Mouse (Mus musculus): Measurements from ENCODE around the gene Gstp3. TPM values are rescaled to one million over a fixed set of nuclear protein-coding genes. Genes with fewer than 3 reads are reported as not detected.

Gene Gstp3
- total RNA-seq, 2 experiments from 2014 or later: not detected

GRCm38 (mm10) chr19:4086156-4086555 is 26.8 kb upstream of the Gstp3 start:
- no peak for DNase-seq
- intact Hi-C loops (cut with DNase I): no loop called here
- Histone ChIP-seq H3K27ac (no peak overlapping the region), H3K4me3 (no peak overlapping the region)
- TF ChIP-seq CTCF (IDR thresholded peaks at IDR 0.05): no peak

DNA sequence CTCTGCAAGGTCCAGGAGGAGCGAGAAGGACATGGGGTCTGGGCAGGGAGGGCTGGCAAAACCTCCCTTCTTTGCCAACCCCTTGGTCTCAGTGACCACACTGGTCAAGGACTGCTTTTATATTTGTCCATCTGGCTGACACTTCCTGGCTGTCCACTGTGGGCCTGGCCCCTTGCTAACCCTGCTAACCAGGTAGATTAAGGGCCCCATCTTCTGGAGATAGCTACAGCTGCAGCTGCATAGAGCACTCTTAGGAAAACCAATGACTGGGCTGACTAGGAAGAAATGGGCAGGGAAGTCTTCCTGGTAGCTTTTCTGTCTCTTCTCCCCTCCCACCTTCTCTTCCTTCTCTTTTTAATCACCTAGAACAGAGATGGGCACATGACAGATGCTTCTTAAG is 25.6 kb upstream of the Gstp3 start:
- DNase-seq: no peak
- intact Hi-C loops (cut with DNase I): no loop called here
- TF ChIP-seq CTCF (IDR thresholded peaks at IDR 0.05): peak; percentile 41
- H3K4me3 ChIP-seq: no peak overlapping the region
- no peak overlapping the region for H3K27ac ChIP-seq

DNA sequence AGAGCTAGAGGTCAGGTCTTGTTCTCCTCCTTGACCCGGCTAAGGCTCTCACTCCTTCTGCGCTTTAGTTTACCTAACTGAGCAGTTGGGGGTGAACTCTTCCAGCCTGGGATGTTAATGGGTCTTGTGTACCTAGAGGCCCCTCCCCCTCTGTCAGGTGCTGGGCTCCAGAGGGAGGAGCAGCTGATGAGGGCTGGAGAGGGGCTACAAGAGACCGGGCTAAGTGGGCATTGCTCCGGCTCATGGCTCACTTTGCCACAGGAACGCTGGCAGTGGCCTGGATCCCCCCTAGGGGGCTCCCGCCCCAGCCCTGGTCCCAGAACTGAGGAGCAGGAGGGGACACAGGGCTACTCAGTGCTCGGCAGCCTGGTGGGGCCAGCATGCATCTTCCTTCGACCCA is 24.5 kb upstream of the Gstp3 start:
- H3K27ac ChIP-seq: no peak overlapping the region
- no peak for TF ChIP-seq CTCF (IDR thresholded peaks at IDR 0.05)
- intact Hi-C loops (cut with DNase I): no loop called here
- no peak overlapping the region for H3K4me3 ChIP-seq
- no peak for DNase-seq

- intact Hi-C loops (cut with DNase I): no loop called here
- Histone ChIP-seq H3K27ac (no peak overlapping the region), H3K4me3 (no peak overlapping the region)
- DNase-seq: no peak
- TF ChIP-seq CTCF (IDR thresholded peaks at IDR 0.05): no peak
Observed at GRCm38 (mm10) chr19:4083316-4083715, 23.9 kb upstream of the Gstp3 start.

- H3K27ac ChIP-seq: no peak overlapping the region
- intact Hi-C loops (cut with DNase I): no loop called here
- no peak for DNase-seq
- no peak for TF ChIP-seq CTCF (IDR thresholded peaks at IDR 0.05)
- no peak overlapping the region for H3K4me3 ChIP-seq
Observed at GRCm38 (mm10) chr19:4082219-4082965, 23.0 kb upstream of the Gstp3 start.

GRCm38 (mm10) chr19:4081394-4081793 is 22.0 kb upstream of the Gstp3 start, which contains the start of gene Cabp2:
Gene Cabp2 (plus strand): TSS chr19:4081578.
- Histone ChIP-seq H3K27ac (no peak within 1 kb of the TSS), H3K4me3 (no peak within 1 kb of the TSS)
- intact Hi-C loops (cut with DNase I): no loop called here
- no peak for TF ChIP-seq CTCF (IDR thresholded peaks at IDR 0.05)
- no peak for DNase-seq

DNA sequence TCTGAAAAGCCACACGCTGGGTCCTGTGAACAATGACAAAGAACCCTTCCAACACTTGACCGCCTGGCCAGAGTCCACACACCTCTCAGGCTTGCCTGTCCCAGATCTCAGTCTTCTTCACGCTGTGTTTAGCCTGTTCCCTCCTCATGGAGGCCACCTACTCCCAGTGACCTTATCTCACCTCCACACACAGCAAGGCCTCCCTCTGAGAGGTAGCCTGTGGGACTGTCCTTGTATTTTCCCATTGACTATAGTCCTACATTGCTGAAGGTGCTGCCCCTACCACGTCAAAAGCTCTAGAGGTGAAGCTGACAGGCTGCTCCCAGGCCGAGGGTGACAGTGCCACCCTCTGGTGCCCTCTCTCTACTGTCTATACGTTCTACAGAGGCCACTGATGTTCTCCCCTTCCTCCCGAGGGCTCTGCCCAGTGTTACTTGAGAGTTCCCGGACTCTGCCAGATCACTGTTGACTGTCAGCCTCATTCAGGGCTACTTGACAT is 21.2 kb upstream of the Gstp3 start:
- DNase-seq: no peak
- peak; percentile 9; the same call in 1 of the 2 replicates for TF ChIP-seq CTCF (IDR thresholded peaks at IDR 0.05)
- intact Hi-C loops (cut with DNase I): no loop called here
- Histone ChIP-seq H3K4me3 (no peak overlapping the region), H3K27ac (no peak overlapping the region)

DNA sequence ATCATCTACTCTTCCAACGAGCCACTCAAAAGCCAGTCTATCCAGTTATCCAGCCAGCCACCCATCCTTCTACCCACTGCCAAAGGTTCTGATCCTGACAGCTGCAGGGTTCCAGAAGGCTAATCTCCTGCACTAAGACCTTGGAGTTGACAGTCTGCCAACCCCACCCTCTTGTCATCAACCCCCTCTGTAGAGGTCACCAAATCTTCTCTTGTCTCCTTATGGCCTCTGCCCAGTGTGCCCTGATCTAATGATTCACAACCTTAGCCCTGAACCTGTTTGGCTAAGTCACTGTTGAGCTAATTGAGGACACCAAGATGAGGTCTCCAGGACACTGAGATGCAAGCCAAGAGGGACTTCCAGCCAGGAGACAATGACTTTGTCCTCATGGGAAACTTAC is 20.2 kb upstream of the Gstp3 start:
- no peak overlapping the region for H3K4me3 ChIP-seq
- DNase-seq: no peak
- no peak overlapping the region for H3K27ac ChIP-seq
- intact Hi-C loops (cut with DNase I): no loop called here
- no peak for TF ChIP-seq CTCF (IDR thresholded peaks at IDR 0.05)

DNA sequence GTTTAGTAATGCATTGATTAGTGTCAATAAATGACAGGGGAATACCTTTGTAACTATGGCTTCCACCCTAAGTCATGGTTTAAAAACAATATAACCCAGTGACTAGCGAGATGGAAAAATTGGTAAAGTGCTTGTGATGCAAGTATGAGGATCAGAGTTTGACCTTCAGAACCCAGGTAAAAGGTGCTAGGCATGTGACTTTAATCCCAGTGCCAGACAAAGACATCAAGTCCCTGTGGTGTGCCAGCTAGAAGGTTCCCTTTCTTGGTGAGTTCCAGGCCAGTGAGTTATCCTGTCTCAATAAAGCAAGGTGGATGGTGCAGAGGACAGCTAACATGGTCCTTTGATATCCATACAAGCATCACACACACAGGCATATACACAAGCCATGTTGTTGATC is 16.2 kb upstream of the Gstp3 start:
- intact Hi-C loops (cut with DNase I): no loop called here
- no peak overlapping the region for H3K4me3 ChIP-seq
- no peak for TF ChIP-seq CTCF (IDR thresholded peaks at IDR 0.05)
- no peak for DNase-seq
- H3K27ac ChIP-seq: no peak overlapping the region

DNA sequence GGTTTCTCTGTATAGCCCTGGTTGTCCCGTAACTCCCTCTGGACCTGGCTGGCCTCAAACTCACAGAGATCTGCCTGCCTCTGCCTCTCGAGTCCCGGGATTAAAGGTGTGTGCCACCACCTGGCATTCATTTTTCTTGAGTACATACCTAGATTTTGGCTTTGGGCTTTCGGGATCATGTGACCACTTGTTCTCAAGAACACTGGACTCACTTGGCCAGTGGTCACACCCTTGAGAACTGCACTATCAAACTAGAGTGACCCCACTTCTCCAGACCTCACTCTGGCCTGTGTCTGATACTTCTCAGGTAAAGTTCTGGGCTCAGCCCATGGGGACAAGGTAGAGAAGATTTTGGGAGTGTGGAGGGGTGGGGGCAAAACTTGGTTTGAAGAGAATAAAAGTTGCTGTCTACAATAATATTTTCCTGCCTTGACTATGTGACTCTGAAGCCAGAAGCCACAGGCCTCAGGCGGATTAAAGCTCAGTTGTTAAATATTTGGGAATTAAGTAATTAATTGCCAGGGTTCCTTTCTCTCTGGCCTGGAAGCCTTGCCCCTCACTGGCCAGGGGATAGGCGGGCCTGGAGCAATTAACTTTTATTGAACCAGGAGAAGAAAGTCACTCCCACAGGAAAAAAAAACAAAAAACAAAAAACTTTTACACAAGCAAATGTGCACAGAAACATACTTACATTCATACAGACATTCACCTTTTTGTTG is 13.5 kb upstream of the Gstp3 start:
- no peak for TF ChIP-seq CTCF (IDR thresholded peaks at IDR 0.05)
- Histone ChIP-seq H3K27ac (no peak overlapping the region), H3K4me3 (no peak overlapping the region)
- DNase-seq: no peak
- intact Hi-C loops (cut with DNase I): no loop called here

DNA sequence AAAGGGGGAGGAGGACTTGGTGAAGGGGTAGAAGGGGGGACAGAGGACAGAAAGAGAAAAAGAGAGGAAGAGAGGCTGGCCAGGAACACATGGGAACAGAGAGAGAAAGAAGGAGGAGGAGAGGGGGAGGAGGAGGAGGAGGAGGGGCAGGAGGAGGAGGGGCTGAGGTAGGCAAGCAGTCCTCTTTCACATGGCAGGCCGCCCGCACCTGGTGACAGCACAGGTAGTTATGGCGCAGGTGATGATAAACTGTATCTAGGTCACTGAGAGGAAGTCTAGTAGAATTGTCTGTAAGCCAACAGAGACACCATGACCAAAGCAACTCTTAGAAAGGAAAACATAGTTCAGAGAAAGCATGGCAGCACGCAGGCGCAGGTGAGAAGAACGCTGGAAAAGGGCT is 12.0 kb upstream of the Gstp3 start:
- H3K4me3 ChIP-seq: no peak overlapping the region
- no peak for DNase-seq
- intact Hi-C loops (cut with DNase I): no loop called here
- no peak for TF ChIP-seq CTCF (IDR thresholded peaks at IDR 0.05)
- H3K27ac ChIP-seq: no peak overlapping the region

DNA sequence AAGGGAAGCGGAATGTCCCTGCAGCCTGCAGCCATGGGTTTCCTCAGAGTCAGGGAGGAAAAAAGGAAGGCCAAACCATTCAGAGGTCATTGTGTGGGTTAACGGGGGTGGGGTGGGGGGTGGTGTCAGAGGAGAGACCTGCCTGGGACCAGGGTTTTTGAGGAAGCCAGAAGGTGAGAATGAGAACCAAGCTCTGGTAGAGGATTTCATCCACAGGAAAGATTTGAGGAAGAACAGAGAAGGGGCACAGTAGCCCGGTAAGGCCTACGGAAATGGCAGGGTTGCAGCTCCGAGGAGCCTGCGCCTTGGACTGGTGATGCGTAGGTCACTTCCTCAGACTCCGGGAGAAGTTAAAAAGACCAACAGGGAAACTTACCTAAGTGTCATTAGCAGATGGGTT is 11.4 kb upstream of the Gstp3 start:
- no peak for TF ChIP-seq CTCF (IDR thresholded peaks at IDR 0.05)
- H3K4me3 ChIP-seq: no peak overlapping the region
- intact Hi-C loops (cut with DNase I): no loop called here
- no peak overlapping the region for H3K27ac ChIP-seq
- no peak for DNase-seq

- no peak for DNase-seq
- no peak for TF ChIP-seq CTCF (IDR thresholded peaks at IDR 0.05)
- intact Hi-C loops (cut with DNase I): no loop called here
- Histone ChIP-seq H3K4me3 (no peak overlapping the region), H3K27ac (no peak overlapping the region)
Observed at GRCm38 (mm10) chr19:4070311-4070710, 10.9 kb upstream of the Gstp3 start.

Data from gastrocnemius, adult 2 months (tissue).